Mouse (Mus musculus) kidney, embryonic 14.5 days (tissue): Measurements from ENCODE around the gene Fem1a. TPM values are rescaled to one million over a fixed set of nuclear protein-coding genes. Genes with fewer than 3 reads are reported as not detected.

ENCODE experiments used
- ATAC-seq: fragments of 200-750 bp; cut with Nextera tagmentation; 2 replicates; pipeline ENCODE4 v1.8.0; 2017; ENCODE audit warnings: moderate number of reproducible peaks, mild to moderate bottlenecking, moderate TSS enrichment, moderate library complexity; ENCODE audit not compliant: low FRiP score, low TSS enrichment
- H3K27ac ChIP-seq: fragments of 300-500 bp; sonication (generic); 2 replicates; pipeline ENCODE4 v1.5.1; 2014; ENCODE audit warnings: low read depth, mild to moderate bottlenecking, low read length, moderate library complexity, mixed read lengths
- H3K27me3 ChIP-seq: fragments of 300-500 bp; sonication (generic); 2 replicates; pipeline ENCODE4 v1.6.1; 2014; ENCODE audit warnings: mild to moderate bottlenecking, low read length; ENCODE audit not compliant: control insufficient read depth, insufficient read depth
- H3K36me3 ChIP-seq: fragments of 300-500 bp; sonication (generic); 2 replicates; pipeline ENCODE4 v1.6.1; 2014; ENCODE audit warnings: low read length, mixed read lengths; ENCODE audit not compliant: control insufficient read depth, insufficient read depth
- H3K4me1 ChIP-seq: fragments of 300-500 bp; sonication (generic); 2 replicates; pipeline ENCODE4 v1.6.1; 2014; ENCODE audit warnings: low read length, mixed read lengths; ENCODE audit not compliant: control insufficient read depth, insufficient read depth
- H3K4me2 ChIP-seq: fragments of 300-500 bp; sonication (generic); replicated peaks from 2 replicates; pipeline ENCODE4 v1.6.1; 2014; ENCODE audit warnings: low read depth, mild to moderate bottlenecking, low read length
- H3K4me3 ChIP-seq: fragments of 300-500 bp; sonication (generic); 2 replicates; pipeline ENCODE4 v1.5.1; 2014; ENCODE audit warnings: mild to moderate bottlenecking, low read length
- H3K9ac ChIP-seq: fragments of 300-500 bp; sonication (generic); 2 replicates; pipeline ENCODE4 v1.6.1; 2014; ENCODE audit warnings: low read depth, mild to moderate bottlenecking, low read length, moderate library complexity
- H3K9me3 ChIP-seq: fragments of 300-500 bp; sonication (generic); 2 replicates; pipeline ENCODE4 v1.6.1; 2016; ENCODE audit warnings: low read length; ENCODE audit not compliant: control insufficient read depth
- WGBS: fragments of 180-500 bp; shearing (Covaris S2); extraction: QIAGEN DNeasy Blood & Tissue Kit; methylation state at CpG from one replicate; pipeline ENCODE4 v1.1.7; 2014; 5-methylcytosine and 5-hydroxymethylcytosine counted together
- polyA plus RNA-seq: library from polyadenylated mRNA; unstranded; fragments of >200 nt; fragmentation: Nextera tagmentation; extraction: Ambion mirVana; gene quantifications from 2 replicates; pipeline ENCODE4 v1.2.1, GENCODE M21; 2014

Fem1a gene
- polyA plus RNA-seq, 1 experiment from 2014 or later, result 14.3 TPM

- H3K27ac ChIP-seq, result no peak overlapping the region
- no peak overlapping the region for H3K4me2 ChIP-seq
- no peaks in the 10 kb centered on the region; the same call in 1 of the 2 replicates for H3K4me1 ChIP-seq
- no peak overlapping the region for H3K4me3 ChIP-seq
- ATAC-seq, result no peak
- H3K9ac ChIP-seq, result no peak overlapping the region
- 96% methylated on average over 1 of the region's 1 CpGs for WGBS
- H3K27me3 ChIP-seq, result no peaks in the 10 kb centered on the region
- no peaks in the 10 kb centered on the region for H3K36me3 ChIP-seq
- no peaks in the 10 kb centered on the region for H3K9me3 ChIP-seq
Measured at GRCm38 (mm10) chr17:56298238-56298637, 41.6 kb downstream of the Fem1a start.

- Histone ChIP-seq H3K4me2 (no peak within 1 kb of the TSS), H3K4me1 (peaks cover 5% of the 10 kb centered on the region), H3K27ac (no peak within 1 kb of the TSS), H3K36me3 (no peaks in the 10 kb centered on the region), H3K9me3 (no peaks in the 10 kb centered on the region), H3K9ac (no peak within 1 kb of the TSS), H3K27me3 (no peaks in the 10 kb centered on the region), H3K4me3 (no peak within 1 kb of the TSS)
- ATAC-seq, result no peak
- 91% methylated on average over 9 of the region's 9 CpGs for WGBS
Measured at GRCm38 (mm10) chr17:56300186-56300585, 43.6 kb downstream of the Fem1a start, which contains the start of gene Arrdc5. Arrdc5 (minus strand) TSS chr17:56300286.

- WGBS, result 16% methylated on average over 13 of the region's 13 CpGs
- Histone ChIP-seq H3K4me1 (peaks cover 23% of the 10 kb centered on the region), H3K9me3 (no peaks in the 10 kb centered on the region), H3K27ac (peak overlapping the region; percentile 98), H3K9ac (peak overlapping the region; percentile 5; the same call in 1 of the 2 replicates), H3K36me3 (peaks cover 14% of the 10 kb centered on the region), H3K4me2 (peak overlapping the region; percentile 95), H3K4me3 (peak overlapping the region; percentile 74), H3K27me3 (no peaks in the 10 kb centered on the region)
- peak; percentile 41 for ATAC-seq
Measured at GRCm38 (mm10) chr17:56302363-56302996, 45.9 kb downstream of the Fem1a start.

GRCm38 (mm10) chr17:56303160-56303846, 46.7 kb downstream of the Fem1a start, which contains the start of gene Uhrf1:
Uhrf1 (plus strand) TSS chr17:56303321.
- peaks cover 27% of the 10 kb centered on the region for H3K4me1 ChIP-seq
- peaks cover 22% of the 10 kb centered on the region for H3K36me3 ChIP-seq
- no peaks in the 10 kb centered on the region for H3K27me3 ChIP-seq
- H3K9me3 ChIP-seq, result no peaks in the 10 kb centered on the region
- peak within 1 kb of the TSS; percentile 74 for H3K4me3 ChIP-seq
- ATAC-seq, result peak; percentile 89
- peak within 1 kb of the TSS; percentile 95 for H3K4me2 ChIP-seq
- under 1% methylated on average over 43 of the region's 43 CpGs for WGBS
- H3K27ac ChIP-seq, result peak within 1 kb of the TSS; percentile 98
- peak within 1 kb of the TSS; percentile 83 for H3K9ac ChIP-seq

- WGBS, result under 1% methylated on average over 68 of the region's 68 CpGs
- H3K36me3 ChIP-seq, result peaks cover 29% of the 10 kb centered on the region
- peak; percentile 85 for ATAC-seq
- peak overlapping the region; percentile 98 for H3K27ac ChIP-seq
- H3K4me3 ChIP-seq, result peak overlapping the region; percentile 74
- H3K9ac ChIP-seq, result peak overlapping the region; percentile 83
- H3K27me3 ChIP-seq, result no peaks in the 10 kb centered on the region
- peak overlapping the region; percentile 95 for H3K4me2 ChIP-seq
- H3K9me3 ChIP-seq, result no peaks in the 10 kb centered on the region
- H3K4me1 ChIP-seq, result peaks cover 27% of the 10 kb centered on the region
Measured at GRCm38 (mm10) chr17:56303847-56304586, 47.4 kb downstream of the Fem1a start.

- Histone ChIP-seq H3K4me2 (peak overlapping the region; percentile 95), H3K9me3 (no peaks in the 10 kb centered on the region), H3K27me3 (no peaks in the 10 kb centered on the region), H3K4me3 (peak overlapping the region; percentile 74), H3K4me1 (peaks cover 27% of the 10 kb centered on the region), H3K9ac (peak overlapping the region; percentile 83), H3K27ac (peak overlapping the region; percentile 38), H3K36me3 (peaks cover 36% of the 10 kb centered on the region)
- WGBS, result 3% methylated on average over 11 of the region's 11 CpGs
- no peak for ATAC-seq
Measured at GRCm38 (mm10) chr17:56304718-56305117, 48.1 kb downstream of the Fem1a start.

- Histone ChIP-seq H3K9me3 (no peaks in the 10 kb centered on the region), H3K9ac (peak overlapping the region; percentile 83), H3K36me3 (peaks cover 40% of the 10 kb centered on the region), H3K4me1 (peaks cover 27% of the 10 kb centered on the region), H3K27me3 (no peaks in the 10 kb centered on the region), H3K4me2 (peak overlapping the region; percentile 95), H3K4me3 (peak overlapping the region; percentile 74), H3K27ac (peak overlapping the region; percentile 38)
- WGBS, result 15% methylated on average over 9 of the region's 9 CpGs
- no peak for ATAC-seq
Measured at GRCm38 (mm10) chr17:56305156-56305555, 48.5 kb downstream of the Fem1a start.

GRCm38 (mm10) chr17:56305826-56306225, 49.2 kb downstream of the Fem1a start:
- Histone ChIP-seq H3K9ac (peak overlapping the region; percentile 83; the same call in 1 of the 2 replicates), H3K27ac (no peak overlapping the region; the same call in 1 of the 2 replicates), H3K4me2 (peak overlapping the region; percentile 95), H3K4me3 (peak overlapping the region; percentile 74; the same call in 1 of the 2 replicates), H3K36me3 (peaks cover 47% of the 10 kb centered on the region), H3K9me3 (no peaks in the 10 kb centered on the region), H3K4me1 (peaks cover 27% of the 10 kb centered on the region), H3K27me3 (no peaks in the 10 kb centered on the region)
- no peak for ATAC-seq
- WGBS, result 46% methylated on average over 8 of the region's 8 CpGs
